Mouse (Mus musculus) forebrain, embryonic 12.5 days (tissue): Measurements from ENCODE around the gene Ube2g2. TPM values are rescaled to one million over a fixed set of nuclear protein-coding genes. Genes with fewer than 3 reads are reported as not detected.

ENCODE experiments used
- ATAC-seq: fragments of 200-750 bp; cut with Nextera tagmentation; 2 replicates; pipeline ENCODE4 v1.8.0; 2017; ENCODE audit warnings: moderate TSS enrichment; ENCODE audit not compliant: low FRiP score
- H3K27ac ChIP-seq: fragments of 300-500 bp; sonication (generic); 2 replicates; pipeline ENCODE4 v1.5.1; 2016; ENCODE audit warnings: mild to moderate bottlenecking
- H3K27me3 ChIP-seq: fragments of 300-500 bp; sonication (generic); 2 replicates; pipeline ENCODE4 v1.6.1; 2016; ENCODE audit warnings: mild to moderate bottlenecking
- H3K36me3 ChIP-seq: fragments of 300-500 bp; sonication (generic); replicated peaks from 2 replicates; pipeline ENCODE4 v1.6.1; 2016; ENCODE audit warnings: mild to moderate bottlenecking
- H3K4me1 ChIP-seq: fragments of 300-500 bp; sonication (generic); 2 replicates; pipeline ENCODE4 v1.6.1; 2016
- H3K4me2 ChIP-seq: fragments of 300-500 bp; sonication (generic); 2 replicates; pipeline ENCODE4 v1.6.1; 2016; ENCODE audit warnings: mild to moderate bottlenecking, moderate library complexity
- H3K4me3 ChIP-seq: fragments of 300-500 bp; sonication (generic); replicated peaks from 2 replicates; pipeline ENCODE4 v1.5.1; 2016; ENCODE audit warnings: mild to moderate bottlenecking
- H3K9ac ChIP-seq: fragments of 300-500 bp; sonication (generic); 2 replicates; pipeline ENCODE4 v1.6.1; 2016; ENCODE audit warnings: mild to moderate bottlenecking
- H3K9me3 ChIP-seq: fragments of 300-500 bp; sonication (generic); 2 replicates; pipeline ENCODE4 v1.6.1; 2016
- WGBS: fragments of 180-500 bp; shearing (Covaris S2); methylation state at CpG from one replicate; pipeline ENCODE4 v1.1.7; 2016; 5-methylcytosine and 5-hydroxymethylcytosine counted together
- polyA plus RNA-seq: library from polyadenylated mRNA; unstranded; fragments of >200 nt; fragmentation: Nextera tagmentation; extraction: Ambion mirVana; gene quantifications from 2 replicates; pipeline ENCODE4 v1.2.1, GENCODE M21; 2016

Ube2g2 gene
- 87.0 and 92.7 TPM in 2 replicates for polyA plus RNA-seq

DNA sequence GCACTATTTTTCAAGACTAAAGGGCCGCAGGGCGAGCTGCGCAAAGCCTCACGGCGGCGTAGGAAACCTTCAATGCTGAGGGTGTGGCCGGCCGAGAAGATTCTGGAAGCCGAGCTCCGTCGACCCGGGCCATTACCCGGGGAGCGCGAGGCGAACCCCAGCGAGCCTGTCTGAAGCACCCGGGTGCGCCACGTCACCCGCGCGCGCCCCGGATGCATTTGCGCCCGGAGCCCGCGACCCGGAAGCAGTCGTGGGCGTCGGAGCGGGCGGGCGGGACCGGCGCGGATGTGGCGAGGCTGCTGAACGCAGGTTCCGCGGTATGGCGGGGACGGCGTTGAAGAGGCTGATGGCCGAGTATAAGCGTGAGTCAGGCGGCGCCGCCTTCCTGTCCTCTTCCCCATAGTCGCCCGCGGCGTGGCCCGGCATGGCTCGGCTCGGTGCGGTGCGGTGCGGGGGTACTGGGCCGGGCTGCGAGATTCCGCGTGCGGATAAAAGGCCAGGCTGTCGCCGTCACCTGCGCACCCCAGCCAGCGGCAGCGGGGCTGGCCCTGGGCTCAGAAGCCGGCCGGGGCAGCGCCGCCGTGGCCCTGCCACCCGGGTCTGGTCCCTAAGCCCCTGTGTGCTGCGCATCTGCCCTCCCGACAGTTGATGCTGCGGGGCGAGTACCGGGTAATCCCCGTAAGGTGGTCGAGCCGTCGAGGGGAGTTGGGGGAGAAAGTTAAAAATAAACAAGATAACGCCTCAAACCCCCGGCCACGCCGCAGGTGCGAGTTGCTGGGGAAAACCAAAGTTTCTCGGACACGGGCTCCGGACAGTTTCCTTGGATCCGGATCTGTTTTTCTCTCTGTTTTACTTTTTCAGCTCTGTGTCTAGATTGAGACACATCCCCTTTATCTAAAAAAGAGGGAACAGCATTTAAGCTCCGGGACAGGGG is at the start of gene Ube2g2:
Gene Ube2g2 (plus strand): TSS at position 221 of the 934 bp plus-strand sequence.
- H3K9me3 ChIP-seq: no peaks in the 10 kb centered on the region
- under 1% methylated on average over 95 of the region's 96 CpGs for WGBS
- no peaks in the 10 kb centered on the region for H3K27me3 ChIP-seq
- H3K4me3 ChIP-seq: peak within 1 kb of the TSS; percentile 99
- H3K27ac ChIP-seq: peak within 1 kb of the TSS; percentile 86
- H3K9ac ChIP-seq: peak within 1 kb of the TSS; percentile 95
- H3K4me1 ChIP-seq: peaks cover 32% of the 10 kb centered on the region
- H3K36me3 ChIP-seq: peaks cover 22% of the 10 kb centered on the region
- peak within 1 kb of the TSS; percentile 81 for H3K4me2 ChIP-seq
- peak; percentile 94 for ATAC-seq

DNA sequence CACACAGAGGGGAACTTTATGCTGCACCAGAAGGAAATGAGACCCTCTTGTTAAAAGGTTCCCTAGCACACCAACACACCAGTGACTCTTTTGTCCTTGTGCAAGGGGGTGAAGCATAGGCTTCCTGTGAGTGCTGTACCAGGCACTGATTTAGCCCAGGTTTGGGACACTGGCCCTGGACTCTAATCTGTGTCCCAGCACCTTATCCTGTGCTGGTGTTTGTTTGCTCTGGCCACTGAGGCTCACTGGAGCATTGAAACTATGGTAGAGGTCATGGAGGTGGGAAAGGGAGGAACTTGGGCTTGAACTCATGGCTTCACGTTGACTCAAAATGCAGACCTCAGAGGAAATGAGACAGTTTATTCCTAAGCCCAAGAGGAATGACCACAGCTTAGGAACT is 48.9 kb upstream of the Ube2g2 start:
- H3K4me1 ChIP-seq: peaks cover 7% of the 10 kb centered on the region
- no peaks in the 10 kb centered on the region for H3K27me3 ChIP-seq
- no peak for ATAC-seq
- no peak overlapping the region for H3K4me2 ChIP-seq
- H3K27ac ChIP-seq: no peak overlapping the region
- no peak overlapping the region for H3K9ac ChIP-seq
- H3K4me3 ChIP-seq: no peak overlapping the region
- no peaks in the 10 kb centered on the region for H3K36me3 ChIP-seq
- 88% methylated on average over 1 of the region's 1 CpGs for WGBS
- H3K9me3 ChIP-seq: no peaks in the 10 kb centered on the region

DNA sequence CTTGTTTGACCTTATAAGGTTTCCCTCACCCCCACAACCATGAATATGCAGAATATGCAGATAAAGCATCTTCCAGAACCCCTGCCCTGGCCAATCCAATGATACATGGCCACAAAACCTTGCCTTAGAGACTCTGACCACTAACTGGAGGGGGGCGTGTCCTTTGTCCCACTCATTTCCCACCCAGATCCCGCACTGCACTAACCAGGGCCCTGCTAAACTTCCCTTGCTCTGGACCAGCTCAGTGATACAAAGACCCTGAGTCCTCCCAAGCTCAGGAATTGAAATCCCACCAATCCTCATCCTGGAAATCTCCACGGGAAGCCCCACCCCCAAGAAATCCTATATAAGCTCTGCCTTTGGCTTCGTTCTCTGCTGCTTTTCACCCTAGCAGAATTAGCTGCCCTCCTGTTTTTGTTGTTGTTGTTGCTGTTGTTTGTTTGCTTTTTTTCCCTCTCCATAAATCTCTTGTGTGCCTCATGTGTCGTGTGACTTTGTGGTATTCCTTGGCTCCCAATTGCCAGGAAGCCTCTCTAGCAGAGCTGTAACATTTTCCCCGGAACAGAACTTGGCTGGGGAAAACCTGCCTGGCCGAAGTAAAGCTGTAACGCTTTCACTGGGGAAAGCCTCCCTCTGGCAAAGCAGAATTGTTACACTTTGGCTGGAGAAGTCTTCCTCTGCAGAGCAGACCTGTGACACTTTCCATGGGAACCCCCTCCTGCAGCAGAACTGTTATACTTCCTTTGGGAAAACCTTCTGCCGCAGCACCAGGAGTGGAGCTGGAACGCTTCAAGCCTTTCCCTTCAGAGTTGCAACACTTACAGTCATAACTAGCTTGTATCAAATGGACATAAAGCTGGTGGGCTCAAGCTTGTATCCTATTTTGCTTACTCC is 41.8 kb upstream of the Ube2g2 start:
- no peak for ATAC-seq
- no peak overlapping the region for H3K4me2 ChIP-seq
- H3K36me3 ChIP-seq: no peaks in the 10 kb centered on the region; the same call in 1 of the 2 replicates
- 73% methylated on average over 10 of the region's 10 CpGs for WGBS
- no peak overlapping the region for H3K4me3 ChIP-seq
- 0 out of 2 replicates have a peak, but pooled peaks cover 7% of the 10 kb centered on the region for H3K27me3 ChIP-seq
- H3K27ac ChIP-seq: no peak overlapping the region
- peaks cover 24% of the 10 kb centered on the region for H3K4me1 ChIP-seq
- no peak overlapping the region for H3K9ac ChIP-seq
- H3K9me3 ChIP-seq: no peaks in the 10 kb centered on the region

DNA sequence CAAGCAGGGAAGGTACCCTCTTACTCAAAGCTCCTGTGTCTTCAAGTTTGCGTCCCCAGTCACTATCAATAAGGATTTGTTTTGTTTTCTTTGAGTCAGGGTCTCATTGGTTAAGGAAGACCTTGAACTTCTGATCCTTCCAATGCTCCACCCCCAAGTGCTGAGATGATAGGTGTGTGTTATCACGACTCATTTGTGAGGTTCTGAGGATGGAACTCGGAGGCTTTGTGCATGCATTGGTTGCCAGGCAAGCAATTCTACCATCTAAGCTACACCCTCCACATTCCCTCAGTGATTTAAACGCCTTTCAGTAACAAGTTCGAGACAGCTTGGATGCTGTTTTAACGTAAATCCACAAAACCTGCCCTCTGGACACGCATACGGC is 41.1 kb upstream of the Ube2g2 start:
- Histone ChIP-seq H3K9ac (peak overlapping the region; percentile 59), H3K4me3 (peak overlapping the region; percentile 83), H3K27me3 (0 out of 2 replicates have a peak, but pooled peaks cover 7% of the 10 kb centered on the region), H3K36me3 (no peaks in the 10 kb centered on the region; the same call in 1 of the 2 replicates), H3K4me2 (peak overlapping the region; percentile 85), H3K9me3 (no peaks in the 10 kb centered on the region), H3K27ac (peak overlapping the region; percentile 74), H3K4me1 (peaks cover 24% of the 10 kb centered on the region)
- WGBS: 9% methylated on average over 8 of the region's 8 CpGs
- ATAC-seq: peak; percentile 18; the same call in 1 of the 2 replicates

DNA sequence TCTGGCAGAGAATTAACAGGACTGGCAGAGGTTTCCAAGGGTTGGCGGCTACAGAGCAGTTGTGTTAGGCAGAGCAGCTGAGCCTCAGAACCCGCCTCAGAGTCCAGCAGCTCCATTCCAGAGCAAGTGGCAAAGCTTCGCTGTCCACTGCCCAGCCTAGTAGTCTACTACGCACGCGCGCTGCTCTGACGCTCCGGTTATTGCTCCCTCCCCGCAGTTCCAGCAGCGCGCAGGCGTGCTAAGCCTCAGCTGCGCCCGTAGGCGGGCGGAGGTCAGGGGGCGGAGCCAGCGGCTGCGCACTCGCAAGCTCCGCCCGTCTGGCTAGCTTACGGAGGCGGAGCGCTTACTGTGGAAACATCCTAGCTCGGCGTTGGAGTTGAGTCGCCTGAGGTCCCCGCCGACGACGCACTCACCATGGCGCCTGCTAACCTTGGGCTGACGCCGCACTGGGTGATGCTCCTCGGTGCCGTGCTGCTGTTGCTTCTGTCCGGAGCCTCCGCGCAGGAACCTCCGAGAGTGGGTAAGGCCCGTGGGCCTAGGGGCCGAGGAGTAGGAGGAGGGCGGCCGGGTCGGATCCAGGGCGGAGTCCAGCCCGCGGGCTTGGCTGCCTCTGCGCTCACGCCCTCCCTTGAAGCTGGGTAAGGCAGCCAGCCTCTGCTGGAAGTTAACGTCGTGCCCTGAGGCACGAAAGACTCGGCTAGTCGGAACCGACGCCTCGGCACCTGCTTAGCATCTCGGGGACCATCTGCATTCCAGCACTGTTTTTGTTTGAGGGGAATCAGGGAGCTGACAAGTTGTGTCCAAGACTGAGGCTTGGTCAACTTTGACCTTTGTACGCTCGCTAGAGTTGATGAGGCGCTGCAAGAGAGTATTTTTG is 40.4 kb upstream of the Ube2g2 start, which contains the start of gene Pttg1ip:
Gene Pttg1ip (plus strand): TSS at position 313 of the 877 bp plus-strand sequence.
- Histone ChIP-seq H3K27ac (peak within 1 kb of the TSS; percentile 77), H3K27me3 (0 out of 2 replicates have a peak, but pooled peaks cover 7% of the 10 kb centered on the region), H3K4me1 (peaks cover 24% of the 10 kb centered on the region), H3K36me3 (peaks cover 1% of the 10 kb centered on the region; the same call in 1 of the 2 replicates), H3K4me3 (peak within 1 kb of the TSS; percentile 83), H3K9ac (peak within 1 kb of the TSS; percentile 87), H3K9me3 (no peaks in the 10 kb centered on the region), H3K4me2 (peak within 1 kb of the TSS; percentile 85)
- peak; percentile 98 for ATAC-seq
- WGBS: under 1% methylated on average over 64 of the region's 64 CpGs

DNA sequence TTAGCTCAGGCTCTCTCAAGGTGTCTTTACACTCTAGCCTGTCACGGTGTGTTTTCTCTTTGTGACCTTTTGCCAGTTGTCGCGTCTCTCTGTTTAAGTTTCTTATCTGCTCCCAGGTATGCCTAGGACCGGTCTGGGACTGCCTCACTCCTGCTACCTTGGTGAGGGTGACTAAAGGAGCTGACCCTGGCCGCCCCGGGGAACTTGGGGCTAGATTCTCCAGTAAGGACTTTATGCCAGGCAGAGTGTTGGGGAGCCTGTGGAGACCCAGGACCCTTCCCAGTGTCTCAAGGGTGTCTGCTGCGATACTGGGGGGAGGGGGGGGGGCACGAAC is 39.8 kb upstream of the Ube2g2 start:
- H3K27ac ChIP-seq: peak overlapping the region; percentile 77; the same call in 1 of the 2 replicates
- H3K27me3 ChIP-seq: 0 out of 2 replicates have a peak, but pooled peaks cover 7% of the 10 kb centered on the region
- H3K9ac ChIP-seq: peak overlapping the region; percentile 87
- H3K4me2 ChIP-seq: peak overlapping the region; percentile 85
- ATAC-seq: no peak; the same call in 1 of the 2 replicates
- H3K36me3 ChIP-seq: peaks cover 5% of the 10 kb centered on the region
- peak overlapping the region; percentile 83 for H3K4me3 ChIP-seq
- H3K9me3 ChIP-seq: no peaks in the 10 kb centered on the region
- WGBS: 9% methylated on average over 8 of the region's 8 CpGs
- peaks cover 24% of the 10 kb centered on the region for H3K4me1 ChIP-seq

DNA sequence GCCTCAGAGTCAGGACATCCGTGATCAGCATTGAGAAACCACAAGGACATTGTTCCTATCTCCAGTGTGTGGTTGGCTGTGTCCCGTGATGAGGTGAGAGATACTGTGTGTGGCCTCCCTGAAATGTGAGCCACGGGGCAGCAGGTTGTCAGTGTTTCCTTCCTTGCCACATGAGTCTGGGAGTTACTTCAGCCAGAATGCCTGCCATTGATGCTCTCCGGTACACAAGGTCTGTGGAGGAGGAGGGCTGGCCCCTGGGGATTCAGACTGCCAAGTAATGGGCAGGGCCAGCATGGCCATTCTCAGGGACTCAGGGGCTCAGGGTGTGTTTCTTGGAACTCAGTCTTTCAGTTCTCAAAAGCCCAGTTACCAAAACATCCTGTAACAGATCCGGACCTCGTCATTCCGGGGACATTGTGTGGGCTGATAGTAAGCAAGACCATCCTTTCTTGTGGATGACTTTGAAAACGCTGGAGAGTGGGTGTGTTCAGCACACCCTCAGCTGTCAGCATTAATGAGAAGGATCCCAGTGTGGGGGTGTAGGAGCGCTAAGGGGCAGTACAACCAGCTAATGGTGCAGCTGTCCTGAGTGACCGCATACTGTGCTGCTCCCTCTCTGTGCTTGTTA is 38.2 kb upstream of the Ube2g2 start:
- WGBS: 77% methylated on average over 10 of the region's 10 CpGs
- peaks cover 30% of the 10 kb centered on the region for H3K4me1 ChIP-seq
- no peaks in the 10 kb centered on the region for H3K9me3 ChIP-seq
- peaks cover 18% of the 10 kb centered on the region for H3K36me3 ChIP-seq
- no peak overlapping the region; the same call in 1 of the 2 replicates for H3K9ac ChIP-seq
- no peak overlapping the region for H3K4me2 ChIP-seq
- 0 out of 2 replicates have a peak overlapping the region, but pooled peaks have one; percentile 31 for H3K27ac ChIP-seq
- H3K27me3 ChIP-seq: 0 out of 2 replicates have a peak, but pooled peaks cover 6% of the 10 kb centered on the region
- no peak overlapping the region for H3K4me3 ChIP-seq
- ATAC-seq: no peak

DNA sequence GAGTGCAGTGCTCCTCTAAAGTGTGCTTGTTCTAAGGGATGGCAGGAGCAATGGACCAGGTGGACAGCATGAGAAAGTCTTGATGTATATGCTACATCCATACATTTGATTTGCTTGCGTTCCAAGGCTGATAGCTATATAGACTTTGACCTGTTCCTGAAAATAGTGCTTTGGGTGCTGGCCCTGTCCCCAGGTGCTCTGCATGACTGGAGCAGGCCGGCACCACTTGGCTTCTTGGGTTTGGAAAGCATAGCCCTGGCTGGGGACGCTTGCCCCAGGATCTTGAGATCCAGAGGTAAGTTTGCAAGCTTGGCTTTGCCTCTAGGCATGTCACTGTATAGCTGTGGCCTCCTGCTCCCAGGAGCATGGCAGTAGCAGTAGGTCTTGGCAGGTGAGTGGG is 35.4 kb upstream of the Ube2g2 start:
- Histone ChIP-seq H3K27ac (no peak overlapping the region), H3K36me3 (peaks cover 37% of the 10 kb centered on the region), H3K9ac (no peak overlapping the region), H3K4me2 (no peak overlapping the region), H3K4me1 (peaks cover 33% of the 10 kb centered on the region), H3K27me3 (no peaks in the 10 kb centered on the region), H3K4me3 (no peak overlapping the region), H3K9me3 (no peaks in the 10 kb centered on the region)
- ATAC-seq: no peak
- WGBS: 91% methylated on average over 3 of the region's 3 CpGs

DNA sequence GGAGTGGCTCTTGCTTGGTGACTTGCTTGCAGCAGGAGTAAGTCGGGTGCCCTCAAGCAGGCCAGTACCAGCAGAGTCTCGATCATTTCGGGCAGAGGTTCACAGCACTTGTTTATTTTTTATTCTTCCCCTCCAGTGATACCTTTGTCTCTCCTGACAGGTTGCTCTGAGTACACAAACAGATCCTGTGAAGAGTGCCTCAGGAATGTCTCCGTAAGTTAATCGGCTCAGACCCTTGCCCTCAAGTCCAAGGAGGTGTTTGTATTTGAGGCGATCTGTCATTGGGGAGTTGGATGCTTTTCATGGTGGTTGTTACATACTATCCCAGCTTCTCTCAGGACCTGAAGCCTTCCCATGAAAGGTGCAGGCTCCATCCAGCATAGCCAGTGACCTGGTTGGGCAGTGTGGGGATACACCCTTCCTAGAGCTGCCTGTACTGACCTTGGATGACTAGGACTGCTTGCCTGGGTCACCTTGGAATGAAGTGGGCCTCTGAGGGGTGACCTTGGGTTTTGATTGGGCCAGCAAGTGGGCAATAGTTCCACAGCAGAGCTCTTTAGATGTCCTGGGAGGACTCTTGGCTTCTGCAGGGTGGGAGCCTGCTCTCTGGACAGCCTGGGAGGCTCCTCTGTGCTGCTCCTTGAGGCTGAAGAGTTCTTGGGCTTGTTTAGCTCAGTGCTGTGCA is 34.8 kb upstream of the Ube2g2 start:
- Histone ChIP-seq H3K27ac (no peak overlapping the region), H3K36me3 (peaks cover 41% of the 10 kb centered on the region)

DNA sequence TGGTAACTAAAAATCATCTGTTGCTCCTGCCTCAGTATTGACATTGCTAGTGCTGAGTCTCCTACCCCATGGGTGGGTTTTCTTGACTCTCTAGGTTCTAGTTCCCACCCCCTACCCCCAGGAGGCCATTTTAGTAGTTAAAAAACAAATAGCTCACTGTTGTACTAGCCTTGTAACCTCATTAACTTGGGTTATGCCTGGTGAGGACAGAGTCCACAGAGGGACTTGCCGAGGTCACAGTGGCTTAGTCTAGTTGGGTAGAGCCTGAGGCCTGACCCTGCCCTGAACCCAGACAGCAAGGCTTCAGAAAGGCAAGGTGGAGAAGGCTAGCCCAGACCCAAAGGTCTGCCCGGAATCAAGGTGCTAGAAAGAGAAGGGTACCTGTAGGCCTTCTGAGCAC is 34.0 kb upstream of the Ube2g2 start:
- peaks cover 50% of the 10 kb centered on the region for H3K36me3 ChIP-seq
- no peaks in the 10 kb centered on the region for H3K9me3 ChIP-seq
- H3K27me3 ChIP-seq: no peaks in the 10 kb centered on the region
- no peak overlapping the region for H3K4me3 ChIP-seq
- H3K4me1 ChIP-seq: peaks cover 22% of the 10 kb centered on the region
- ATAC-seq: no peak
- H3K4me2 ChIP-seq: no peak overlapping the region
- H3K27ac ChIP-seq: no peak overlapping the region
- no peak overlapping the region for H3K9ac ChIP-seq
- WGBS: 86% methylated on average over 2 of the region's 2 CpGs

More for the DNA sequence above, 34.8 kb upstream of the Ube2g2 start:
- H3K27me3 ChIP-seq: no peaks in the 10 kb centered on the region
- 95% methylated on average over 6 of the region's 6 CpGs for WGBS
- H3K4me1 ChIP-seq: peaks cover 30% of the 10 kb centered on the region
- ATAC-seq: no peak
- no peak overlapping the region for H3K4me2 ChIP-seq
- no peak overlapping the region for H3K9ac ChIP-seq
- no peaks in the 10 kb centered on the region for H3K9me3 ChIP-seq
- no peak overlapping the region for H3K4me3 ChIP-seq
